Mouse (Mus musculus): ENCODE data around the gene Gm49345.

DNA sequence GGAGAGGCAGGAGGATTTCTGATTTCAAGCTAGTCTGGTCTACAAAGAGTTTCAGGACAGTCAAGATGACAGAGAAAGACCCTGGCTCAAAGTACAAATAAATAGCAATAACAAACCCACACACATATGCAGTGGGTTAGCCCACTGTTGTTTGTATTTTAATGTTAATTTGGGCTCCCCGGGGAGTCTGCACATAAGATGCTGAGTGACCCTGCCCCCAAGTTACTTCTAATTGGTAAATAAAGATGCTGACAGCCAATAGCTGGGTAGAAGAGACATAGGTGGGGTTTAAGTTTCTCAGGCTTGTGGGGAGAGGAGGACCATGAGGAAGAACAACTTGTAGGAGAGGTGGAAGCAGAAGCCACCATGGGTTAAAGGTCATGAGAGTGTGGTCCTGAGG, 91.6 kb downstream of the Gm49345 start:
- no peak for TF ChIP-seq CTCF (IDR thresholded peaks at IDR 0.05)
- TF ChIP-seq POLR2A (IDR thresholded peaks at IDR 0.05; ENCODE audit: insufficient read depth, low read depth, low read length), result no peak
- TF ChIP-seq EP300 (IDR thresholded peaks at IDR 0.05; ENCODE audit: insufficient read depth, low read depth, low read length), result no peak
